Mouse (Mus musculus): ENCODE results near the gene Rev3l. TPM values are rescaled to one million over a fixed set of nuclear protein-coding genes. Genes with fewer than 3 reads are reported as not detected.

The Rev3l gene
- polyA plus RNA-seq, 1 experiment from 2014 or later, result 12.7 TPM

GRCm38 (mm10) chr10:39732266-39733100 is 565 bp downstream of the Rev3l start:
- Histone ChIP-seq H3K36me3 (no peaks in the 10 kb centered on the region), H3K4me3 (peak overlapping the region; percentile 80), H3K4me1 (replicated peaks) (peaks cover 3% of the 10 kb centered on the region; the same call in 1 of the 2 replicates), H3K9ac (peak overlapping the region; percentile 86), H3K4me2 (peak overlapping the region; percentile 79), H3K9me3 (replicated peaks) (no peaks in the 10 kb centered on the region), H3K27me3 (replicated peaks) (no peaks in the 10 kb centered on the region), H3K27ac (ENCODE audit: poor library complexity, severe bottlenecking) (peak overlapping the region; percentile 98)
- under 1% methylated on average over 75 of the region's 105 CpGs for WGBS
- peak; percentile 61 for ATAC-seq (ENCODE audit: insufficient number of reproducible peaks, low FRiP score)

- Histone ChIP-seq H3K4me2 (peak overlapping the region; percentile 79), H3K9ac (peak overlapping the region; percentile 86), H3K36me3 (no peaks in the 10 kb centered on the region), H3K4me1 (replicated peaks) (peaks cover 3% of the 10 kb centered on the region; the same call in 1 of the 2 replicates), H3K4me3 (peak overlapping the region; percentile 80), H3K27ac (ENCODE audit: poor library complexity, severe bottlenecking) (peak overlapping the region; percentile 98), H3K27me3 (replicated peaks) (no peaks in the 10 kb centered on the region), H3K9me3 (replicated peaks) (no peaks in the 10 kb centered on the region)
- no peak for ATAC-seq (ENCODE audit: insufficient number of reproducible peaks, low FRiP score)
- 0% methylated on average over 9 of the region's 9 CpGs for WGBS
Observed at GRCm38 (mm10) chr10:39733101-39733399, 1.1 kb downstream of the Rev3l start.

- H3K9me3 ChIP-seq (replicated peaks), result no peaks in the 10 kb centered on the region
- no peak for ATAC-seq (ENCODE audit: insufficient number of reproducible peaks, low FRiP score)
- 20% methylated on average over 10 of the region's 10 CpGs for WGBS
- peak overlapping the region; percentile 79 for H3K4me2 ChIP-seq
- peak overlapping the region; percentile 80 for H3K4me3 ChIP-seq
- no peaks in the 10 kb centered on the region for H3K36me3 ChIP-seq
- peak overlapping the region; percentile 86 for H3K9ac ChIP-seq
- H3K27ac ChIP-seq (ENCODE audit: poor library complexity, severe bottlenecking), result peak overlapping the region; percentile 27; the same call in 1 of the 2 replicates
- H3K4me1 ChIP-seq (replicated peaks), result peaks cover 3% of the 10 kb centered on the region; the same call in 1 of the 2 replicates
- no peaks in the 10 kb centered on the region for H3K27me3 ChIP-seq (replicated peaks)
Observed at GRCm38 (mm10) chr10:39733421-39733930, 1.6 kb downstream of the Rev3l start.

GRCm38 (mm10) chr10:39736187-39736586 is 4.3 kb downstream of the Rev3l start:
- H3K36me3 ChIP-seq, result no peaks in the 10 kb centered on the region
- H3K27ac ChIP-seq (ENCODE audit: poor library complexity, severe bottlenecking), result no peak overlapping the region
- H3K9ac ChIP-seq, result no peak overlapping the region
- WGBS, result 74% methylated on average over 4 of the region's 4 CpGs
- ATAC-seq (ENCODE audit: insufficient number of reproducible peaks, low FRiP score), result no peak
- peaks cover 6% of the 10 kb centered on the region; the same call in 1 of the 2 replicates for H3K4me1 ChIP-seq (replicated peaks)
- H3K9me3 ChIP-seq (replicated peaks), result no peaks in the 10 kb centered on the region
- no peak overlapping the region for H3K4me3 ChIP-seq
- no peak overlapping the region for H3K4me2 ChIP-seq
- no peaks in the 10 kb centered on the region for H3K27me3 ChIP-seq (replicated peaks)

- no peak overlapping the region for H3K4me2 ChIP-seq
- 0 out of 2 replicates have a peak, but pooled peaks cover 3% of the 10 kb centered on the region for H3K4me1 ChIP-seq (replicated peaks)
- no peaks in the 10 kb centered on the region for H3K27me3 ChIP-seq (replicated peaks)
- no peaks in the 10 kb centered on the region for H3K36me3 ChIP-seq
- H3K27ac ChIP-seq (ENCODE audit: poor library complexity, severe bottlenecking), result no peak overlapping the region
- H3K9me3 ChIP-seq (replicated peaks), result no peaks in the 10 kb centered on the region
- no peak for ATAC-seq (ENCODE audit: insufficient number of reproducible peaks, low FRiP score)
- H3K4me3 ChIP-seq, result no peak overlapping the region
- no peak overlapping the region for H3K9ac ChIP-seq
- WGBS, result 76% methylated on average over 4 of the region's 4 CpGs
Observed at GRCm38 (mm10) chr10:39742057-39742456, 10.1 kb downstream of the Rev3l start.

GRCm38 (mm10) chr10:39764752-39765151 is 32.8 kb downstream of the Rev3l start:
- Histone ChIP-seq H3K9me3 (replicated peaks) (0 out of 2 replicates have a peak, but pooled peaks cover 3% of the 10 kb centered on the region), H3K9ac (no peak overlapping the region), H3K4me2 (no peak overlapping the region), H3K27me3 (replicated peaks) (no peaks in the 10 kb centered on the region), H3K4me3 (no peak overlapping the region), H3K4me1 (replicated peaks) (peaks cover 8% of the 10 kb centered on the region), H3K27ac (ENCODE audit: poor library complexity, severe bottlenecking) (no peak overlapping the region), H3K36me3 (peaks cover 4% of the 10 kb centered on the region; the same call in 1 of the 2 replicates)
- 88% methylated on average over 1 of the region's 1 CpGs for WGBS
- no peak for ATAC-seq (ENCODE audit: insufficient number of reproducible peaks, low FRiP score)

- Histone ChIP-seq H3K27me3 (replicated peaks) (no peaks in the 10 kb centered on the region), H3K4me2 (no peak overlapping the region), H3K9me3 (replicated peaks) (no peaks in the 10 kb centered on the region), H3K4me1 (replicated peaks) (peaks cover 8% of the 10 kb centered on the region), H3K27ac (ENCODE audit: poor library complexity, severe bottlenecking) (peak overlapping the region; percentile 33), H3K4me3 (no peak overlapping the region), H3K9ac (no peak overlapping the region), H3K36me3 (no peaks in the 10 kb centered on the region)
- WGBS, result 44% methylated on average over 4 of the region's 4 CpGs
- ATAC-seq (ENCODE audit: insufficient number of reproducible peaks, low FRiP score), result no peak
Observed at GRCm38 (mm10) chr10:39766702-39767101, 34.8 kb downstream of the Rev3l start.

- ATAC-seq (ENCODE audit: insufficient number of reproducible peaks, low FRiP score), result no peak
- Histone ChIP-seq H3K27ac (ENCODE audit: poor library complexity, severe bottlenecking) (no peak overlapping the region), H3K4me1 (replicated peaks) (peaks cover 26% of the 10 kb centered on the region), H3K9ac (no peak overlapping the region), H3K27me3 (replicated peaks) (no peaks in the 10 kb centered on the region), H3K36me3 (no peaks in the 10 kb centered on the region), H3K4me2 (no peak overlapping the region), H3K4me3 (no peak overlapping the region), H3K9me3 (replicated peaks) (no peaks in the 10 kb centered on the region)
- WGBS, result 53% methylated on average over 2 of the region's 2 CpGs
Observed at GRCm38 (mm10) chr10:39772259-39772658, 40.3 kb downstream of the Rev3l start.

- H3K27ac ChIP-seq (ENCODE audit: poor library complexity, severe bottlenecking), result no peak overlapping the region
- no peak for ATAC-seq (ENCODE audit: insufficient number of reproducible peaks, low FRiP score)
- 70% methylated on average over 9 of the region's 9 CpGs for WGBS
Observed at GRCm38 (mm10) chr10:39773940-39774726, 42.2 kb downstream of the Rev3l start.

GRCm38 (mm10) chr10:39776927-39777326 is 45.0 kb downstream of the Rev3l start:
- no peak overlapping the region for H3K4me2 ChIP-seq
- no peaks in the 10 kb centered on the region for H3K27me3 ChIP-seq (replicated peaks)
- no peak overlapping the region for H3K27ac ChIP-seq (ENCODE audit: poor library complexity, severe bottlenecking)
- H3K4me3 ChIP-seq, result no peak overlapping the region
- H3K9ac ChIP-seq, result no peak overlapping the region
- H3K36me3 ChIP-seq, result no peaks in the 10 kb centered on the region
- 87% methylated on average over 3 of the region's 3 CpGs for WGBS
- ATAC-seq (ENCODE audit: insufficient number of reproducible peaks, low FRiP score), result no peak
- H3K9me3 ChIP-seq (replicated peaks), result no peaks in the 10 kb centered on the region
- peaks cover 23% of the 10 kb centered on the region for H3K4me1 ChIP-seq (replicated peaks)

More at GRCm38 (mm10) chr10:39773940-39774726, 42.2 kb downstream of the Rev3l start:
- H3K36me3 ChIP-seq, result no peaks in the 10 kb centered on the region
- H3K9ac ChIP-seq, result no peak overlapping the region
- peaks cover 23% of the 10 kb centered on the region for H3K4me1 ChIP-seq (replicated peaks)
- H3K4me2 ChIP-seq, result no peak overlapping the region
- H3K4me3 ChIP-seq, result no peak overlapping the region
- H3K9me3 ChIP-seq (replicated peaks), result no peaks in the 10 kb centered on the region
- no peaks in the 10 kb centered on the region for H3K27me3 ChIP-seq (replicated peaks)

GRCm38 (mm10) chr10:39778305-39778704 is 46.4 kb downstream of the Rev3l start:
- Histone ChIP-seq H3K27ac (ENCODE audit: poor library complexity, severe bottlenecking) (no peak overlapping the region), H3K9ac (no peak overlapping the region), H3K4me3 (no peak overlapping the region), H3K9me3 (replicated peaks) (no peaks in the 10 kb centered on the region), H3K4me1 (replicated peaks) (peaks cover 17% of the 10 kb centered on the region), H3K36me3 (no peaks in the 10 kb centered on the region), H3K27me3 (replicated peaks) (no peaks in the 10 kb centered on the region), H3K4me2 (no peak overlapping the region)
- ATAC-seq (ENCODE audit: insufficient number of reproducible peaks, low FRiP score), result no peak
- 79% methylated on average over 4 of the region's 4 CpGs for WGBS

Measured in heart, embryonic 12.5 days (tissue).